Mouse (Mus musculus): ENCODE measurements around the gene Cacna1d. TPM values are rescaled to one million over a fixed set of nuclear protein-coding genes. Genes with fewer than 3 reads are reported as not detected.

Gene Cacna1d
- 10 to 100 TPM; 54.4 to 61.1 TPM for total RNA-seq (2021)

DNA sequence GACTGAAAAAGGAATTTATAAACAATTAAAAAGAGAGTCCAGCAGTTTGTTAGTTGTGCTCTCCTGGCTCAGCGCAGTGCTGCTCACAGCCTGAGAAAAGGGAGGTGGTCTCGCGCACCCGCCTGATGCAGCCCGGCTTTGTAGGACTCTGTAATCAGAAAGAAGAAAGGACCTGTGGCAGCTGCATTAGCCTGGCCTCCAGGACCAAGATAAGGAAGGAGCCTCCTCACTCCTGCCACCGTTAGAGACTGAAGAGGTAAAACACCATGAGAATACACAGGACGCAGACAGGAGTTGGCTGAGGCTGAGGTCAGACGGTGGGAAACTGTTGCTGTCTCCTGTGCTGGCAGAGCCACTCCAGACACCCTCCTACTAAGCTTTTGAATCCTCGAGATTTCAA lies at the start of gene Cacna1d:
TSS of gene Cacna1d (minus strand) at position 114 of the 400 bp plus-strand sequence.
- no peak for DNase-seq (ENCODE audit: extremely low spot score in 1 of 2, low spot score in 2 of 2)
- intact Hi-C loops (cut with DNase I), result no loop called here

DNA sequence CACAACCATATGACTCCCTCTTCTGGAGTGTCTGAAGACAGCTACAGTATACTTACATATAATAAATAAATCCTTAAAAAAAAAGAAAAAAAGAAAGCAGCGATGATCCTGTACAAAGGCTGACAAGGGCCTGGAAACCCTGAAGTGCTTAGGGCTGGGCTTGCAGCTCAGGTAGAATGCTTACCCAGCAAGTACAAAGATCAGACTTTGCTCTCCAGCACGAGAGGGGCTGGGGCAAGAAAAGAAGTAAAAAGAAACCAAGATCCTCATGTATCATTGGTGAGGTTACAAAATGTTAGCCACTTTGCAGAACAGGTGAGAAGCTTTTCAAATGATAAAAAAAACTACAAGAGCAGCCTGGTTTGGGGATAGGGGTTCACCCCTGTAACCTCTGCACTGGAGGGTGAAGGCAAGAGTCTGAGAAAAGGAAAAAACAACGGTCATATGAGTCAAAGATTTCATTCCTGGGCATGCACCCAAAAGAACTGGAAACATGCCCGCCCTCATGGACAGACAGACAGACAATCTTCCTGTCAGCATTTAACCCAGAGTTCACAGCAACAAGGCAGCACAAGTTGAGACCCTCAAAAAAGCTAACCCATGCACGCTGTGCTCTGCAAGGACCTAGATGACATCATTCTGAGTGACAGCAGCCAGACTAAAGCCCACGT lies 42.7 kb upstream of the Cacna1d start:
- DNase-seq (ENCODE audit: extremely low spot score in 1 of 2, low spot score in 2 of 2), result no peak
- intact Hi-C loops (cut with DNase I), result no loop called here

GRCm38 (mm10) chr14:30531896-30532295 lies 40.6 kb upstream of the Cacna1d start:
- no peak for DNase-seq (ENCODE audit: extremely low spot score in 1 of 2, low spot score in 2 of 2)
- intact Hi-C loops (cut with DNase I), result no loop called here

- intact Hi-C loops (cut with DNase I), result no loop called here
Observed at GRCm38 (mm10) chr14:30531431-30531830, 40.2 kb upstream of the Cacna1d start.

GRCm38 (mm10) chr14:30530726-30531269 lies 39.5 kb upstream of the Cacna1d start:
- intact Hi-C loops (cut with DNase I), result no loop called here
- no peak for DNase-seq (ENCODE audit: extremely low spot score in 1 of 2, low spot score in 2 of 2)

More at GRCm38 (mm10) chr14:30531431-30531830, 40.2 kb upstream of the Cacna1d start:
- no peak for DNase-seq (ENCODE audit: extremely low spot score in 1 of 2, low spot score in 2 of 2)

GRCm38 (mm10) chr14:30529454-30529853 lies 38.2 kb upstream of the Cacna1d start:
- intact Hi-C loops (cut with DNase I), result no loop called here
- DNase-seq (ENCODE audit: extremely low spot score in 1 of 2, low spot score in 2 of 2), result no peak

GRCm38 (mm10) chr14:30528961-30529360 lies 37.7 kb upstream of the Cacna1d start:
- intact Hi-C loops (cut with DNase I), result no loop called here
- no peak for DNase-seq (ENCODE audit: extremely low spot score in 1 of 2, low spot score in 2 of 2)

- intact Hi-C loops (cut with DNase I), result no loop called here
Observed at GRCm38 (mm10) chr14:30528392-30528791, 37.1 kb upstream of the Cacna1d start.

DNA sequence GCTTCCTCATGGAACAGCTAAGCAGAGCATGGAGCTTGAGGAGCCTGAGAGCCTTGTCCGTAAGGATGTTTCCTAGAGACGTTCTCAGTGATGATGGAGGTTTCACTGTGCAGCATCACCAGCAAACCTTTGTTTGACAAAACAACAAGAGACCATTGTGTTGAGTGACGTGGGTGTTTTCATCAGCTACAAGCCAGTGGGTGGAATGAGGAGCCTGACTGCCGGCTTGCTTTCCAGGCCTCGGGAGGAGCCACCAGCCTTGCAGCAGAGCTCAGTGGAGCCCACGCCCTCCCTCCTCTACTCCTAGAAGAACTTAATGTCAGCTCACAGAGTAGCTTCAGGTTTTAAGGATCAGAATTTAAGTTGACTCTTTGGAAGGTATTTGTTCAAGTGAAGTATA lies 32.1 kb upstream of the Cacna1d start:
- no peak for DNase-seq (ENCODE audit: extremely low spot score in 1 of 2, low spot score in 2 of 2)
- intact Hi-C loops (cut with DNase I), result no loop called here

More at GRCm38 (mm10) chr14:30528392-30528791, 37.1 kb upstream of the Cacna1d start:
- no peak for DNase-seq (ENCODE audit: extremely low spot score in 1 of 2, low spot score in 2 of 2)

DNA sequence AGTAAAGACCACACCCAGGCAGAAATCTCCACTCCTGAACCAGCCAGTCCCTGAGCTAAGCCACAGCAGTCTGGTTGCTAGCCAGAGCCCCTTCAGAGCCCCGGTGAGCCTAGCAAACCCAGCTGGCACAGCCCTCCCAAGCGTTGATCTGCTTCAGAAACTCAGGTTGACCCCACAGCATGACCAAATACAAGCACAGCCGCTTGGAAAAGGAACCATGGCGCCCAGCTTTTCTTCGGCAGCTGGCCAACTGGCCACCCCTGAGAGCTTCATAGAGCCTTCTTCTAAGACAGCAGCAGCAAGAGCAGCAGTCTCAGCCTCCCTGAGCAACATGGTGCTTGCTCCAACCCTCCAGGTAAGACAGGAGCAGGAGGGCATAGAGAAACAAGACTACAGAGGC lies 28.1 kb upstream of the Cacna1d start:
- DNase-seq (ENCODE audit: extremely low spot score in 1 of 2, low spot score in 2 of 2), result no peak
- intact Hi-C loops (cut with DNase I), result no loop called here

DNA sequence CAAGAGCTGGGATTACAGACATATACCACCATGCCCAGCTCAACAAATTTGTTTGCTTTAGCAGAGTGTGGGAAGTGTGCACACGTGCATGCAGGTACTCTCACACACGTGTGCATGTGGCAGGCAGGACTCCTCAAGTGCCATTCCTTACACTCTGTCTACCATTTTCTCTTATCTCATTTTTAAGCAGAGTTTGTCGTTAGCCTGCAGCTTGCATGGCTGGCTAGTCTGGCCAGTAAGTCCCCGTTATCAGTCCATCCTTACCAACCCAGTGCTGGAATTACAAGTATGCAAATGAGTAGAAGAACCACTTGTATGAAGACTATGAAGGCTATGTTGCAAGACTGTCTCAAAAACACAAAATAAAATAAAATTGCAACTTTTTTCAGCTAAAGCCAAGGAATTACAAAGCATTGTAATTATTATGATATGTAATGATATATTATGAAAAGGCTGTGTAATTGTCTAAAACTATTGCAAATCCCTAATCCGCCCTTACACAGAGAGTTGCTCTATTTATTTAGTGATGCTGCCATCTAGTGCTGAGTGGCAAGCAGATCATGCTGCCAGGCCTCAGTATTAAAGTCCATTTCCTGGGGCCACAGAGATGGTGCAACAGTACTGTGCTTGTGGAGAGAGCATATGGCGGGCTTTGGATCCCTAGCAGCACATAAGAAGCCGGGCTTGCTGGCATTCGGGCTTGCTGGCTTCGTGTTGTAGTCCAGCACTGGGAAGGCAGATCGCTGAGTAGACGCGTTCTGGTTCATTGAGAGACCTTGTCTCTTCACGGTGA lies 24.9 kb upstream of the Cacna1d start:
- no peak for DNase-seq (ENCODE audit: extremely low spot score in 1 of 2, low spot score in 2 of 2)
- intact Hi-C loops (cut with DNase I), result no loop called here

DNA sequence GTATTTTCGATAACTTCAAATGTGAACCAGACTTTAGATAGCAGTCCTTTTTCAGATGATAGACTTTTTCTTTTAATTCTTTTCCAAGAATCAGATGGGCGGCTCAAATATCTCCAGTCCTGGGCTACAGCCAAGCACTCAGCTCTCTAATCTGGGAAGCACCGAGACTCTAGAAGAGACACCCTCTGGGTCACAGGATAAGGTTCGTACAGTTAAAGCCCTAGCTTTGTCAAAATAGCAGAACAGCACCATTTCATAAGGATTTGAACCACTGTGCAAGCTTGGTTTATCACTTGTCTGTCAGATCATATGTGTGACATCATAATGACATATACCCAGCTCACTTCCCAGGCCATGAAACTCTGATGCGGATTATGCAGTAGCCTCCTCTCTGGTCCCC lies 21.6 kb upstream of the Cacna1d start:
- intact Hi-C loops (cut with DNase I), result no loop called here
- DNase-seq (ENCODE audit: extremely low spot score in 1 of 2, low spot score in 2 of 2), result no peak

GRCm38 (mm10) chr14:30510214-30510763 lies 19.0 kb upstream of the Cacna1d start:
- intact Hi-C loops (cut with DNase I), result no loop called here
- no peak for DNase-seq (ENCODE audit: extremely low spot score in 1 of 2, low spot score in 2 of 2)

GRCm38 (mm10) chr14:30504990-30505389 lies 13.7 kb upstream of the Cacna1d start:
- intact Hi-C loops (cut with DNase I), result no loop called here
- DNase-seq (ENCODE audit: extremely low spot score in 1 of 2, low spot score in 2 of 2), result no peak

- DNase-seq (ENCODE audit: extremely low spot score in 1 of 2, low spot score in 2 of 2), result no peak
- intact Hi-C loops (cut with DNase I), result no loop called here
Observed at GRCm38 (mm10) chr14:30498202-30498601, 6.9 kb upstream of the Cacna1d start.

- DNase-seq (ENCODE audit: extremely low spot score in 1 of 2, low spot score in 2 of 2), result no peak
- intact Hi-C loops (cut with DNase I), result no loop called here
Observed at GRCm38 (mm10) chr14:30494998-30495397, 3.7 kb upstream of the Cacna1d start.

DNA sequence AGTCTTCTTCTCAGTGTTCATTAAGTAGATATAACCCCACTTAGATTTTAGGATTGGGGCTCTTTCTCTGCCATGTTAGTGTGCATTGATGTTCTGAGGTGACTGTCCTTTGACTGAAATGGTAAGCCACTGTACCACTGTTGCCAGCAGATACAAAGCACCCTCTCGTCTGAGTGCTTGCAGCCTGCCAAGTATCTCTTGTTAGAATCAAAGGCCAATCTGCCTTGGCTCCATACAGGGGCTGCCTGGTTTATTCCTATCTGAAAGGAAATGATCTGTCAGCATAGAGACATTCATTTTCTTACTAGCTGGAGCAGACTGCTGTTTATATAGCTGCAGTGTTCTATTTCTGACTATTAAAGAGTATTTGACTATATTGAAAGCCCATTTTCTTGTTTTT lies 2.0 kb upstream of the Cacna1d start:
- intact Hi-C loops (cut with DNase I), result no loop called here
- DNase-seq (ENCODE audit: extremely low spot score in 1 of 2, low spot score in 2 of 2), result no peak

GRCm38 (mm10) chr14:30479361-30479948 lies 11.8 kb downstream of the Cacna1d start, which contains the start of gene Dcp1a:
Gene Dcp1a (plus strand): TSS chr14:30479535.
- DNase-seq (ENCODE audit: extremely low spot score in 1 of 2, low spot score in 2 of 2), result peak; percentile 96 to 97

GRCm38 (mm10) chr14:30474416-30474815 lies 16.8 kb downstream of the Cacna1d start:
- intact Hi-C loops (cut with DNase I), result no loop called here

More at GRCm38 (mm10) chr14:30479361-30479948, 11.8 kb downstream of the Cacna1d start, which contains the start of gene Dcp1a:
- intact Hi-C loops (cut with DNase I), result no loop called here

More at GRCm38 (mm10) chr14:30474416-30474815, 16.8 kb downstream of the Cacna1d start:
- DNase-seq (ENCODE audit: extremely low spot score in 1 of 2, low spot score in 2 of 2), result no peak

All from left cerebral cortex, postnatal 10 days (tissue).